Mouse (Mus musculus) embryonic facial prominence, embryonic 15.5 days (tissue): Measurements from ENCODE around the gene Hk1. TPM values are rescaled to one million over a fixed set of nuclear protein-coding genes. Genes with fewer than 3 reads are reported as not detected.
"Not testable (repeated sequence)": the region's sequence is repeated elsewhere in the genome, so short reads cannot be mapped to it uniquely, and the experiment has no call there.

Experiments used
- ATAC-seq: fragments of 200-750 bp; cut with Nextera tagmentation; 2 replicates; pipeline ENCODE4 v1.8.0; 2017; ENCODE audit warnings: low read depth, moderate TSS enrichment; ENCODE audit not compliant: insufficient number of reproducible peaks, low FRiP score, low TSS enrichment
- H3K27ac ChIP-seq: fragments of 300-500 bp; sonication (generic); replicated peaks from 2 replicates; pipeline ENCODE4 v1.5.1; 2015; ENCODE audit warnings: mild to moderate bottlenecking, inconsistent platforms
- H3K27me3 ChIP-seq: fragments of 300-500 bp; sonication (generic); 2 replicates; pipeline ENCODE4 v1.6.1; 2015; ENCODE audit warnings: inconsistent platforms
- H3K36me3 ChIP-seq: fragments of 300-500 bp; sonication (generic); 2 replicates; pipeline ENCODE4 v1.6.1; 2015; ENCODE audit warnings: mild to moderate bottlenecking, inconsistent platforms
- H3K4me1 ChIP-seq: fragments of 300-500 bp; sonication (generic); 2 replicates; pipeline ENCODE4 v1.6.1; 2015; ENCODE audit warnings: inconsistent platforms
- H3K4me2 ChIP-seq: fragments of 300-500 bp; sonication (generic); replicated peaks from 2 replicates; pipeline ENCODE4 v1.6.1; 2015; ENCODE audit warnings: mild to moderate bottlenecking, inconsistent platforms
- H3K4me3 ChIP-seq: fragments of 300-500 bp; sonication (generic); replicated peaks from 2 replicates; pipeline ENCODE4 v1.5.1; 2015; ENCODE audit warnings: mild to moderate bottlenecking, inconsistent platforms
- H3K9ac ChIP-seq: fragments of 300-500 bp; sonication (generic); 2 replicates; pipeline ENCODE4 v1.6.1; 2015; ENCODE audit warnings: inconsistent platforms
- H3K9me3 ChIP-seq: fragments of 300-500 bp; sonication (generic); replicated peaks from 2 replicates; pipeline ENCODE4 v1.6.1; 2016; ENCODE audit warnings: inconsistent platforms
- WGBS: fragments of 180-500 bp; shearing (Covaris S2); methylation state at CpG from one replicate; pipeline ENCODE4 v1.1.7; 2015; 5-methylcytosine and 5-hydroxymethylcytosine counted together
- polyA plus RNA-seq: library from polyadenylated mRNA; unstranded; fragments of >200 nt; fragmentation: Nextera tagmentation; extraction: Ambion mirVana; gene quantifications from 2 replicates; pipeline ENCODE4 v1.2.1, GENCODE M21; 2015

The Hk1 gene
- polyA plus RNA-seq, 1 experiment from 2014 or later = 40.9 TPM

DNA sequence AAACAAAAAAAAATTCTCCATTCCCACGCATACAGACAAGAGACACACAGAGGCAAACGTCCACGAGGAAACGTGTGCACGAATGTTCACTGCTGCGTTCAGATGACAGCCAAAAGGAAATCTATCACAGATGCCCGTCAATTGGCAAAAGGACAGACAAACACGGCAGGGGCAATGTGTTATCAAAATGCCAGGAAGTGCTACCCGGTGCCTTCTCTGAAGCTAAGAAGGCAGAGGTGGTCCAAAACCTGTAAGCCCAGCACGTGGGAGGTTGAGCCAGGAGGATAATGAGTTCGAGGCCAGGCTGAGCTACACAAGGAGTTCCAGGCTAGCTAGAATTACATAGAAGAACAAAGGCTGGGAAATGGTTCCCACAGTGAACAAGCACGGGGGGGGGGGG is 47.9 kb downstream of the Hk1 start:
- no peaks in the 10 kb centered on the region for H3K9me3 ChIP-seq
- H3K4me3 ChIP-seq = no peak overlapping the region
- H3K9ac ChIP-seq = no peak overlapping the region
- H3K27me3 ChIP-seq = no peaks in the 10 kb centered on the region
- no peak for ATAC-seq
- no peak overlapping the region for H3K4me2 ChIP-seq
- H3K36me3 ChIP-seq = no peaks in the 10 kb centered on the region
- 67% methylated on average over 12 of the region's 12 CpGs for WGBS
- H3K4me1 ChIP-seq = peaks cover 34% of the 10 kb centered on the region
- H3K27ac ChIP-seq = no peak overlapping the region

DNA sequence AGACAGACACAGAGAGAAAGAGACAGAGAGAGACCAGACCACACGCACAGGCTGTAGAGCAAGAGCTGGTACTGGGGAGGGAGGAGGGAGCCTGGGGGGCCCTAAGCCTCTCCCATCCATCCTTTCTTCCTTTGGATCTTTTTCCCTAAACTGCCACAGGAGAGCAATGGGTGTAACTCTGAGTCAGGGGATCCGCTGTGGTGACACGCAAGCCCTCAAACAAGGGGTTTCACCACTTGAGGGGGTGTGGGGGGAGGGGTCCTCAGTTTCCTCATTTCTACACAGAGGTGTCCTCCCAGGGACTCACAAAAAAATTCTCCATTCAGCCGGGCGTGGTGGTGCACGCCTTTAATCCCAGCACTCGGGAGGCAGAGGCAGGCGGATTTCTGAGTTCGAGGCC is 48.4 kb downstream of the Hk1 start:
- no peaks in the 10 kb centered on the region for H3K9me3 ChIP-seq
- H3K36me3 ChIP-seq = no peaks in the 10 kb centered on the region
- no peak overlapping the region for H3K27ac ChIP-seq
- no peak overlapping the region for H3K4me3 ChIP-seq
- 89% methylated on average over 9 of the region's 9 CpGs for WGBS
- H3K9ac ChIP-seq = no peak overlapping the region
- ATAC-seq = no peak
- no peak overlapping the region for H3K4me2 ChIP-seq
- H3K4me1 ChIP-seq = peaks cover 29% of the 10 kb centered on the region
- no peaks in the 10 kb centered on the region for H3K27me3 ChIP-seq

DNA sequence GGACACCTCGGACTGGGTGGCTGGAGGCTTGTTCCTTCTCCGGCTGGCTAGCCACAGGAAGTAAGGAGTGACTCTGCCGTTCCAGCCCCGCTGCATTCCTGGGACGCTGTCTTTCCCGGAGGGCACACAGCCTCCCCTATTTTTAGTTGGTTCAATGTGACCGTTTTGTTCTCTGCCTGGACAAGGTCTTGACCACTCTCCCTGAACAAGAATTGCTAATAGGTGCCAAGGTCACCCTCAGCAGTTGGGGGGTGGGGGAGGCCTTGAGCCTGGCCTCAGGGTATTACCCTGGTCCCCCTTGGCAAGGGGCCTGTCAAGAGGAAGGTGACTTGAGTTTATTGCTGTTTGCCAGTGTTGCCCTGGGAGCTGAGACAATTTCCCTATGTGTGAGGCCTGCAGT is 49.9 kb downstream of the Hk1 start:
- no peak for ATAC-seq
- H3K27me3 ChIP-seq = no peaks in the 10 kb centered on the region
- H3K9me3 ChIP-seq = no peaks in the 10 kb centered on the region
- no peak overlapping the region for H3K4me3 ChIP-seq
- no peak overlapping the region for H3K4me2 ChIP-seq
- no peak overlapping the region for H3K27ac ChIP-seq
- 0 out of 2 replicates have a peak, but pooled peaks cover 17% of the 10 kb centered on the region for H3K4me1 ChIP-seq
- H3K9ac ChIP-seq = no peak overlapping the region
- H3K36me3 ChIP-seq = no peaks in the 10 kb centered on the region
- 37% methylated on average over 7 of the region's 7 CpGs for WGBS

GRCm38 (mm10) chr10:62328886-62329412 is 50.8 kb downstream of the Hk1 start:
- WGBS = 86% methylated on average over 10 of the region's 10 CpGs
- Histone ChIP-seq H3K9me3 (no peaks in the 10 kb centered on the region), H3K4me2 (no peak overlapping the region), H3K36me3 (no peaks in the 10 kb centered on the region), H3K27ac (no peak overlapping the region), H3K27me3 (no peaks in the 10 kb centered on the region), H3K4me3 (no peak overlapping the region), H3K4me1 (0 out of 2 replicates have a peak, but pooled peaks cover 17% of the 10 kb centered on the region), H3K9ac (no peak overlapping the region)
- no peak for ATAC-seq

DNA sequence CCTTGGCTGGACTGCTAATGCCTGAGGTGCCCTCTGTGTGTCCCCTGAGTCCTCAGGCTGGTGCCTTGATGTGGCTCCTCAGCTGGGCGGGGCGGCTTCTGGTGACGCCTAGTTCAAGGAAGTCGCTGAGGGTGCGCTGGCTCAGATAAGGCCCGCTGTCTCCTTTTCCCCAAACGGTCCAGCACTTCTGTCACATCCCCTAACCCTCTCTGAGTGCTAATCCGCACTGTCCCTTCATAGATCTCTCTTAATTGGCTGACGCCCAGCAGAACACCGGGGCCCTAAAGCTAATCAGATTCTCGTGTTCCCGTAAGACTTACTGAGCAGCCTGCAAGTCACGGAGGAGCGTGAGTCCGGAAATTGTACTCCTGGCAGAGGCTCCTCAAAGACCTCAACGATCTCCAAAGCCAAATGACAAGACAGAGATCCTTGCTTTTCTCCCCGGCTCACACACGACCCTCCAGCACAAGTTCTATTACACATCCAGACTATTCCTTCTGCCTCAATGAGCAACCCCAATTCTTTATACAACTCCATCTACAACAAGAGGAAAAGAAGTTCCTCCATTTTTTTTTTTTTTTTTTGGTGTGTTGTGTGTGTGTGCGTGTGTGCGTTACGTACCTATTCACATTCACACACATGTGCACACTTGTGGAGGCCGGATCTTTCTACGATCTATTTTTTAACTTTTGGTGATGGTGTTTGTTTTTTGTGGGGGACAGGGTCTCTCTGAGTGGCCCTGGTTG is 52.0 kb downstream of the Hk1 start:
- WGBS = 57% methylated on average over 23 of the region's 23 CpGs
- ATAC-seq = no peak
- H3K27me3 ChIP-seq = no peaks in the 10 kb centered on the region
- no peak overlapping the region for H3K27ac ChIP-seq
- H3K9me3 ChIP-seq = no peaks in the 10 kb centered on the region
- no peak overlapping the region for H3K4me2 ChIP-seq
- no peak overlapping the region for H3K9ac ChIP-seq
- H3K4me3 ChIP-seq = no peak overlapping the region
- no peaks in the 10 kb centered on the region for H3K36me3 ChIP-seq
- 0 out of 2 replicates have a peak, but pooled peaks cover 15% of the 10 kb centered on the region for H3K4me1 ChIP-seq

GRCm38 (mm10) chr10:62326818-62327571 is 52.7 kb downstream of the Hk1 start:
- Histone ChIP-seq H3K36me3 (no peaks in the 10 kb centered on the region), H3K9ac (no peak overlapping the region), H3K27ac (no peak overlapping the region), H3K27me3 (no peaks in the 10 kb centered on the region), H3K4me1 (0 out of 2 replicates have a peak, but pooled peaks cover 7% of the 10 kb centered on the region), H3K4me3 (no peak overlapping the region), H3K9me3 (no peaks in the 10 kb centered on the region), H3K4me2 (no peak overlapping the region)
- no peak; the same call in 1 of the 2 replicates for ATAC-seq
- WGBS = 71% methylated on average over 8 of the region's 8 CpGs

- H3K27ac ChIP-seq = no peak overlapping the region
- H3K4me3 ChIP-seq = no peak overlapping the region
- 0 out of 2 replicates have a peak, but pooled peaks cover 5% of the 10 kb centered on the region for H3K4me1 ChIP-seq
- H3K9ac ChIP-seq = no peak overlapping the region
- no peak overlapping the region for H3K4me2 ChIP-seq
- no peak for ATAC-seq
- H3K9me3 ChIP-seq = no peaks in the 10 kb centered on the region
- 94% methylated on average over 8 of the region's 8 CpGs for WGBS
- H3K36me3 ChIP-seq = no peaks in the 10 kb centered on the region
- H3K27me3 ChIP-seq = no peaks in the 10 kb centered on the region
Observed at GRCm38 (mm10) chr10:62326002-62326401, 53.7 kb downstream of the Hk1 start.

DNA sequence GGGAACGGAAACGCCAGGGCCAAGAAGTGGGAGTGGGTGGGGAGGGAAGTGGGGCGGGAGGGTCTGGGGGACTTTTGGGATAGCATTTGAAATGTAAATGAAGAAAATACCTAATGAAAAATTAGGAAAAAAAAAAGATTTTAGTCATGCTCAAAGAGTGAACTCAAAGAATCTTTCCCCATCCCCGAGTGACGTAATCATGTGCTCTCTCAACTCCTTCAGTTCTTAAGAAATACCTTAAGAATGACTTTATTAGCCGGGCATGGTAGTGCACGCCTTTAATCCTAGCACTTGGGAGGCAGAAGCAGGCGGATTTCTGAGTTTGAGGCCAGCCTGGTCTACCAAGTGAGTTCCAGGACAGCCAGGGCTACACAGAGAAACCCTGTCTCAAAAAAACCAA is 56.9 kb downstream of the Hk1 start:
- H3K4me2 ChIP-seq, H3K36me3 ChIP-seq, H3K4me3 ChIP-seq, H3K27ac ChIP-seq, H3K4me1 ChIP-seq, H3K27me3 ChIP-seq, H3K9ac ChIP-seq, H3K9me3 ChIP-seq, ATAC-seq: not testable (repeated sequence)
- 85% methylated on average over 8 of the region's 8 CpGs for WGBS

GRCm38 (mm10) chr10:62321457-62321856 is 58.3 kb downstream of the Hk1 start:
- Histone ChIP-seq H3K27ac (no peak overlapping the region), H3K9ac (no peak overlapping the region), H3K4me2 (no peak overlapping the region), H3K36me3 (no peaks in the 10 kb centered on the region), H3K4me1 (no peaks in the 10 kb centered on the region), H3K9me3 (no peaks in the 10 kb centered on the region), H3K27me3 (no peaks in the 10 kb centered on the region), H3K4me3 (no peak overlapping the region)
- ATAC-seq = no peak
- 78% methylated on average over 9 of the region's 9 CpGs for WGBS

DNA sequence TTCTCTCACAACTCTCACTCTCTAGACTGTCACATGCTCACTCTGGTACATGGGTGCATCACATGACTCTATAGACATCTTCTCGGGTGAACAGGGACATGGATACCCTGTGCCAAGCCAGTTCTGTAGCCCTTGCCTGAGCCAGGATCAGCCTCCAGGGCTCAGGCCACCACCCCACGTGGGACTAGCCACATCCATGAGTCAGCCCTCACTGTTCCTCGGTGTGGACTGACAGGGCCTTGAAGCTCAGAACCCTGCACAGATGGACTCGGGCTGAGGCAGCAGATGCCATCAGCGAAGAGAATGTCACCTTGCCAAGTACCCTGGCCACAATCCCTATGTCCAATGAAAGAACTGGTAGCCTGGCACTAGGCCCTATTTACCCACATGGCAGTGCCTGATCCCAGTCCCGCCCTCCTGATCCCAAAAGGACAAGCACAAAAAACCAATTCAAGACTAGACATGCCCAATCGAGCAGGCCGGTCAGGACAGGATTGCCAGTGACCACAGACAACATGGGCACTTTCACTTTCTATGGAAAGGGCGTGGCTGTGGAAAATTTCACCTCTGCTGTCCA is 59.2 kb downstream of the Hk1 start:
- no peaks in the 10 kb centered on the region for H3K27me3 ChIP-seq
- no peak overlapping the region for H3K4me3 ChIP-seq
- no peak overlapping the region for H3K4me2 ChIP-seq
- no peaks in the 10 kb centered on the region for H3K4me1 ChIP-seq
- no peaks in the 10 kb centered on the region for H3K9me3 ChIP-seq
- 85% methylated on average over 9 of the region's 9 CpGs for WGBS
- H3K9ac ChIP-seq = no peak overlapping the region
- ATAC-seq = no peak
- no peak overlapping the region for H3K27ac ChIP-seq
- no peaks in the 10 kb centered on the region for H3K36me3 ChIP-seq

- 79% methylated on average over 7 of the region's 7 CpGs for WGBS
- Histone ChIP-seq H3K27ac (no peak overlapping the region), H3K9ac (no peak overlapping the region), H3K4me2 (no peak overlapping the region), H3K9me3 (no peaks in the 10 kb centered on the region), H3K4me1 (no peaks in the 10 kb centered on the region), H3K27me3 (no peaks in the 10 kb centered on the region), H3K36me3 (no peaks in the 10 kb centered on the region), H3K4me3 (no peak overlapping the region)
- ATAC-seq = no peak
Observed at GRCm38 (mm10) chr10:62319154-62319553, 60.6 kb downstream of the Hk1 start.
